Mouse (Mus musculus): ENCODE data around the gene Slc28a1. TPM values are rescaled to one million over a fixed set of nuclear protein-coding genes. Genes with fewer than 3 reads are reported as not detected.
A peak's percentile ranks its signal among the peaks of the same experiment; 100 is the strongest.

The Slc28a1 gene
- total and polyA plus RNA-seq, 2 experiments = 0.24 to 0.28 TPM

DNA sequence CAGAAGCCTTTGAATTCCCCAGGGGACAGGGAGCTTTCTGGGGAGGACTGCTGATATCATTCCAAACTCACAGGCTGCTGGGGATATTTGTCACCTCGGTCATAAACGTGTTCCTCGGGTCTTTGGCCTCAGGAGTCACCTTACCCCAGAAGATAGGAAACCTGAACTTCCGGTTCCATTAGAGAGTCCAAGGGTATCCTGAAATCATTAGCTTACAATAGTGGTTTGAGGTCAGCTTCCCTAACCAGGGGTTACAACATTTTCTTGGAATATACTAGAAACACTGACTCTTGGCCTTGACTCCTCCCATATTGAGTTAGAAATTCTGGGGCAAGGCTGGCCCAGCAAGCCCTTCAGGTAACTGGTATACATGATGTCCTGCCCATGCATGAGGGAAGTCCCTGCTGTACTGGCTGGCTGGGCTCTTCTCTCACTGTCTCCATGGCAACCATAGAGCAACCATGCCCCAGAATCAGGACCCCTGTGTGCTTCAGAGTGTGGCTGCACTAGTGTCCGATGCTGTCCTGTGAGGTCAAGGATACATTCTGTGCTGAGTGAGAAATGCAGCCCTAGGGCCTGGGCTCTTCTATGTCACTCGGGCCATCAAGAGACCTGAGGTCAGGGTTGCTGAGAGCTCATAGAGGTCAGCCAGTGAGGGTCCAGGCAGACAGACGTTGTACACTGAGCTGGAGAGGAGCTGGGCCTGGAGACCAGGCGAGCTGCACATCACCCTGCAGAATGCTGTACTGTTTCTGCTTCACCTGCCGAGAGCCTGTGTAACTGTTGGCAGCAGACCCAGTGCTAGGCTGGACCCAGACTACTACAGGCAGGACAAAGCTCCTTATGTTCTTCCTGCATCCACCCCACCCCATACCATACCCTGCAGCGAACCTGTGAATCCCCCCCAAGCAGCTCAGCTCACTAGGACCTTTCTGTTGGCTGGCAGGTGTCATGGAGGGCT, 10.9 kb downstream of the Slc28a1 start:
- TF ChIP-seq CTCF (IDR thresholded peaks at IDR 0.05; ENCODE audit: low read depth, low read length) = no peak
- TF ChIP-seq POLR2A (IDR thresholded peaks at IDR 0.05; ENCODE audit: extremely low read depth, insufficient read depth, low read length) = no peak

GRCm38 (mm10) chr7:81131864-81132263, 17.3 kb downstream of the Slc28a1 start:
- Histone ChIP-seq H3K9ac (ENCODE audit: low read depth, low read length) (no peak overlapping the region), H3K27ac (replicated peaks; ENCODE audit: insufficient read depth, low read depth, low read length) (no peak overlapping the region), H3K79me2 (ENCODE audit: control insufficient read depth, insufficient read depth, low read length) (no peaks in the 10 kb centered on the region), H3K36me3 (ENCODE audit: control insufficient read depth, insufficient read depth, low read length) (no peaks in the 10 kb centered on the region), H3K4me1 (ENCODE audit: control insufficient read depth, insufficient read depth, low read length) (0 out of 2 replicates have a peak, but pooled peaks cover 2% of the 10 kb centered on the region), H3K27me3 (ENCODE audit: control insufficient read depth, insufficient read depth, low read length) (no peaks in the 10 kb centered on the region), H3K4me3 (ENCODE audit: insufficient read depth, low read depth, low read length) (no peak overlapping the region)
- 76% methylated on average over 7 of the region's 7 CpGs for WGBS
- no peak for TF ChIP-seq POLR2A (IDR thresholded peaks at IDR 0.05; ENCODE audit: extremely low read depth, insufficient read depth, low read length)
- TF ChIP-seq CTCF (IDR thresholded peaks at IDR 0.05; ENCODE audit: low read depth, low read length) = no peak
- DNase-seq (ENCODE audit: extremely low read depth, low read depth, low spot score) = no peak

More for the DNA sequence above, 10.9 kb downstream of the Slc28a1 start:
- no peak overlapping the region for H3K9ac ChIP-seq (ENCODE audit: low read depth, low read length)
- no peak overlapping the region for H3K4me3 ChIP-seq (ENCODE audit: insufficient read depth, low read depth, low read length)
- H3K27me3 ChIP-seq (ENCODE audit: control insufficient read depth, insufficient read depth, low read length) = no peaks in the 10 kb centered on the region
- 83% methylated on average over 10 of the region's 10 CpGs for WGBS
- DNase-seq (ENCODE audit: extremely low read depth, low read depth, low spot score) = no peak
- H3K79me2 ChIP-seq (ENCODE audit: control insufficient read depth, insufficient read depth, low read length) = no peaks in the 10 kb centered on the region
- H3K27ac ChIP-seq (replicated peaks; ENCODE audit: insufficient read depth, low read depth, low read length) = no peak overlapping the region
- H3K4me1 ChIP-seq (ENCODE audit: control insufficient read depth, insufficient read depth, low read length) = no peaks in the 10 kb centered on the region
- H3K36me3 ChIP-seq (ENCODE audit: control insufficient read depth, insufficient read depth, low read length) = no peaks in the 10 kb centered on the region

- no peaks in the 10 kb centered on the region for H3K27me3 ChIP-seq (ENCODE audit: control insufficient read depth, insufficient read depth, low read length)
- no peak overlapping the region for H3K4me3 ChIP-seq (ENCODE audit: insufficient read depth, low read depth, low read length)
- 54% methylated on average over 2 of the region's 2 CpGs for WGBS
- DNase-seq (ENCODE audit: extremely low read depth, low read depth, low spot score) = peak; percentile 25
- no peak for TF ChIP-seq CTCF (IDR thresholded peaks at IDR 0.05; ENCODE audit: low read depth, low read length)
- TF ChIP-seq POLR2A (IDR thresholded peaks at IDR 0.05; ENCODE audit: extremely low read depth, insufficient read depth, low read length) = no peak
- 0 out of 2 replicates have a peak, but pooled peaks cover 2% of the 10 kb centered on the region for H3K4me1 ChIP-seq (ENCODE audit: control insufficient read depth, insufficient read depth, low read length)
- no peaks in the 10 kb centered on the region for H3K79me2 ChIP-seq (ENCODE audit: control insufficient read depth, insufficient read depth, low read length)
- no peaks in the 10 kb centered on the region for H3K36me3 ChIP-seq (ENCODE audit: control insufficient read depth, insufficient read depth, low read length)
- peak overlapping the region; percentile 24; the same call in 1 of the 2 replicates for H3K27ac ChIP-seq (replicated peaks; ENCODE audit: insufficient read depth, low read depth, low read length)
- no peak overlapping the region for H3K9ac ChIP-seq (ENCODE audit: low read depth, low read length)
Measured at GRCm38 (mm10) chr7:81132851-81133279, 18.3 kb downstream of the Slc28a1 start.

- Histone ChIP-seq H3K27me3 (ENCODE audit: control insufficient read depth, insufficient read depth, low read length) (no peaks in the 10 kb centered on the region), H3K4me1 (ENCODE audit: control insufficient read depth, insufficient read depth, low read length) (0 out of 2 replicates have a peak, but pooled peaks cover 2% of the 10 kb centered on the region), H3K79me2 (ENCODE audit: control insufficient read depth, insufficient read depth, low read length) (no peaks in the 10 kb centered on the region), H3K9ac (ENCODE audit: low read depth, low read length) (no peak overlapping the region), H3K36me3 (ENCODE audit: control insufficient read depth, insufficient read depth, low read length) (no peaks in the 10 kb centered on the region), H3K4me3 (ENCODE audit: insufficient read depth, low read depth, low read length) (no peak overlapping the region), H3K27ac (replicated peaks; ENCODE audit: insufficient read depth, low read depth, low read length) (peak overlapping the region; percentile 24; the same call in 1 of the 2 replicates)
- TF ChIP-seq CTCF (IDR thresholded peaks at IDR 0.05; ENCODE audit: low read depth, low read length) (no peak), POLR2A (IDR thresholded peaks at IDR 0.05; ENCODE audit: extremely low read depth, insufficient read depth, low read length) (no peak)
- WGBS = 84% methylated on average over 6 of the region's 6 CpGs
- DNase-seq (ENCODE audit: extremely low read depth, low read depth, low spot score) = no peak
Measured at GRCm38 (mm10) chr7:81133416-81133815, 18.8 kb downstream of the Slc28a1 start.

GRCm38 (mm10) chr7:81133941-81134340, 19.3 kb downstream of the Slc28a1 start:
- H3K36me3 ChIP-seq (ENCODE audit: control insufficient read depth, insufficient read depth, low read length) = no peaks in the 10 kb centered on the region
- TF ChIP-seq CTCF (IDR thresholded peaks at IDR 0.05; ENCODE audit: low read depth, low read length) (no peak), POLR2A (IDR thresholded peaks at IDR 0.05; ENCODE audit: extremely low read depth, insufficient read depth, low read length) (no peak)
- no peaks in the 10 kb centered on the region for H3K79me2 ChIP-seq (ENCODE audit: control insufficient read depth, insufficient read depth, low read length)
- peaks cover 5% of the 10 kb centered on the region; the same call in 1 of the 2 replicates for H3K4me1 ChIP-seq (ENCODE audit: control insufficient read depth, insufficient read depth, low read length)
- H3K4me3 ChIP-seq (ENCODE audit: insufficient read depth, low read depth, low read length) = no peak overlapping the region
- 83% methylated on average over 2 of the region's 2 CpGs for WGBS
- no peak for DNase-seq (ENCODE audit: extremely low read depth, low read depth, low spot score)
- no peaks in the 10 kb centered on the region for H3K27me3 ChIP-seq (ENCODE audit: control insufficient read depth, insufficient read depth, low read length)
- no peak overlapping the region for H3K27ac ChIP-seq (replicated peaks; ENCODE audit: insufficient read depth, low read depth, low read length)
- no peak overlapping the region for H3K9ac ChIP-seq (ENCODE audit: low read depth, low read length)
